Mouse (Mus musculus): ENCODE measurements around the gene Anks1.

DNA sequence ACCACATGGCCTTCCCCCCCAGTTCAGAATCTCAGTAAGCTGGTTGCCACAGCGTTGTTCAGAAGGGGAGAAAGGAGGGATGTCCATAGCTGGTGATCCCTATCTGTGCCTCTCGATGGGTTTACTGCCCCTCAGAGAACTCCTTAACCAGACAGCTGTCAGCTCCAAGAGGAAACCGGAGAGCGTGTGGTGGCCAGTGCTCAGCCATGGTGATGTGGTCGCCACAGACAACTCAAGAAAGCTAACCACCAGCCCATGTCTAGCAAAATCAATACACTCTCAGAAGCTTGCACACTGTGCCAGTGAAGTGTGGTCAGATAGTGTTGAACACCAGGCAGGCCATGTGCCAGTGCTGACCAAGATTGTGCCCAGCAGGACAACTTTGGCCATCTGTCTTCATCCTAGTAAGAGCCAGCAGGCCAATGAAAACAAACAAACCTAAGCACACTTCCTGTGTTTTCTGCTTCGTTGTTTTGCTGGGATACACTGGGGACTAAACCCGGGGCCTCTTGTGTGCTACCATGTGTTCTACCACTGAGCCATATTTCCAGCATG, 73.7 kb downstream of the Anks1 start:
- TF ChIP-seq GATA1 (IDR thresholded peaks at IDR 0.05; ENCODE audit: borderline replicate concordance, low read length) (no peak), POLR2AphosphoS5 (IDR thresholded peaks at IDR 0.05; ENCODE audit: insufficient replicate concordance, low read depth, low read length) (no peak)
